Mouse (Mus musculus): ENCODE data around the gene Frmpd4. TPM values are rescaled to one million over a fixed set of nuclear protein-coding genes. Genes with fewer than 3 reads are reported as not detected.

The Frmpd4 gene
- polyA plus RNA-seq (2015; fragmentation: Nextera tagmentation; extraction: Ambion mirVana), result not detected in 2 replicates

- no peak within 1 kb of the TSS for H3K4me2 ChIP-seq
- DNase-seq (no peak), ATAC-seq (ENCODE audit: low read depth) (no peak)
- no peak within 1 kb of the TSS for H3K4me3 ChIP-seq (replicated peaks)
- no peaks in the 10 kb centered on the region for H3K4me1 ChIP-seq (replicated peaks)
- 64% methylated on average over 5 of the region's 5 CpGs for WGBS (ENCODE audit: insufficient replicate concordance)
- no peak within 1 kb of the TSS for H3K27ac ChIP-seq
- no peak within 1 kb of the TSS for H3K9ac ChIP-seq
- no peaks in the 10 kb centered on the region for H3K27me3 ChIP-seq
- H3K36me3 ChIP-seq, result no peaks in the 10 kb centered on the region
- no peaks in the 10 kb centered on the region for H3K9me3 ChIP-seq (replicated peaks)
Observed at GRCm38 (mm10) chrX:168577131-168577530, at the start of gene Frmpd4. Gene Frmpd4 (minus strand): TSS chrX:168577231.

GRCm38 (mm10) chrX:168595193-168595592 lies 18.2 kb upstream of the Frmpd4 start:
- no peak overlapping the region for H3K27ac ChIP-seq
- no peaks in the 10 kb centered on the region for H3K9me3 ChIP-seq (replicated peaks)
- H3K4me1 ChIP-seq (replicated peaks), result no peaks in the 10 kb centered on the region
- DNase-seq, result no peak
- no peak overlapping the region for H3K4me2 ChIP-seq
- H3K9ac ChIP-seq, result no peak overlapping the region
- no peak for ATAC-seq (ENCODE audit: low read depth)
- H3K36me3 ChIP-seq, result no peaks in the 10 kb centered on the region
- WGBS (ENCODE audit: insufficient replicate concordance), result 66% methylated on average over 5 of the region's 5 CpGs
- H3K27me3 ChIP-seq, result no peaks in the 10 kb centered on the region
- H3K4me3 ChIP-seq (replicated peaks), result no peak overlapping the region

- Histone ChIP-seq H3K4me2 (no peak overlapping the region), H3K9me3 (replicated peaks) (no peaks in the 10 kb centered on the region), H3K4me1 (replicated peaks) (no peaks in the 10 kb centered on the region), H3K4me3 (replicated peaks) (no peak overlapping the region), H3K27ac (no peak overlapping the region), H3K27me3 (no peaks in the 10 kb centered on the region), H3K36me3 (no peaks in the 10 kb centered on the region), H3K9ac (no peak overlapping the region)
- WGBS (ENCODE audit: insufficient replicate concordance), result 20% methylated on average over 1 of the region's 1 CpGs
- no peak for ATAC-seq (ENCODE audit: low read depth)
- DNase-seq, result no peak
Observed at GRCm38 (mm10) chrX:168584303-168584702, 7.3 kb upstream of the Frmpd4 start.

GRCm38 (mm10) chrX:168571808-168572207 lies 5.2 kb downstream of the Frmpd4 start:
- Histone ChIP-seq H3K4me3 (replicated peaks) (no peak overlapping the region), H3K9me3 (replicated peaks) (no peaks in the 10 kb centered on the region), H3K36me3 (no peaks in the 10 kb centered on the region), H3K4me2 (no peak overlapping the region), H3K27ac (no peak overlapping the region), H3K4me1 (replicated peaks) (no peaks in the 10 kb centered on the region), H3K27me3 (no peaks in the 10 kb centered on the region), H3K9ac (no peak overlapping the region)
- 32% methylated on average over 4 of the region's 4 CpGs for WGBS (ENCODE audit: insufficient replicate concordance)
- ATAC-seq (ENCODE audit: low read depth), result no peak
- no peak for DNase-seq

GRCm38 (mm10) chrX:168569231-168569630 lies 7.8 kb downstream of the Frmpd4 start:
- H3K4me3 ChIP-seq (replicated peaks), result no peak overlapping the region
- DNase-seq, result no peak

GRCm38 (mm10) chrX:168505254-168505653 lies 71.8 kb downstream of the Frmpd4 start:
- Histone ChIP-seq H3K4me3 (replicated peaks) (no peak overlapping the region), H3K4me1 (replicated peaks) (no peaks in the 10 kb centered on the region), H3K27me3 (no peaks in the 10 kb centered on the region), H3K9ac (no peak overlapping the region), H3K4me2 (no peak overlapping the region), H3K36me3 (no peaks in the 10 kb centered on the region), H3K27ac (no peak overlapping the region), H3K9me3 (replicated peaks) (no peaks in the 10 kb centered on the region)
- WGBS (ENCODE audit: insufficient replicate concordance), result 26% methylated on average over 1 of the region's 1 CpGs
- DNase-seq, result no peak
- no peak for ATAC-seq (ENCODE audit: low read depth)

More at GRCm38 (mm10) chrX:168569231-168569630, 7.8 kb downstream of the Frmpd4 start:
- Histone ChIP-seq H3K4me1 (replicated peaks) (no peaks in the 10 kb centered on the region), H3K36me3 (no peaks in the 10 kb centered on the region), H3K27ac (no peak overlapping the region), H3K9me3 (replicated peaks) (no peaks in the 10 kb centered on the region), H3K9ac (no peak overlapping the region), H3K27me3 (no peaks in the 10 kb centered on the region), H3K4me2 (no peak overlapping the region)
- WGBS (ENCODE audit: insufficient replicate concordance), result 59% methylated on average over 5 of the region's 5 CpGs
- ATAC-seq (ENCODE audit: low read depth), result no peak

GRCm38 (mm10) chrX:168455233-168455632 lies 121.8 kb downstream of the Frmpd4 start:
- 58% methylated on average over 2 of the region's 2 CpGs for WGBS (ENCODE audit: insufficient replicate concordance)
- DNase-seq (no peak), ATAC-seq (ENCODE audit: low read depth) (no peak)
- H3K4me3 ChIP-seq (replicated peaks), result no peak overlapping the region
- H3K27ac ChIP-seq, result no peak overlapping the region
- H3K4me2 ChIP-seq, result no peak overlapping the region
- H3K9ac ChIP-seq, result no peak overlapping the region
- no peaks in the 10 kb centered on the region for H3K9me3 ChIP-seq (replicated peaks)
- H3K4me1 ChIP-seq (replicated peaks), result no peaks in the 10 kb centered on the region
- no peaks in the 10 kb centered on the region for H3K27me3 ChIP-seq
- H3K36me3 ChIP-seq, result no peaks in the 10 kb centered on the region

GRCm38 (mm10) chrX:168431206-168431605 lies 145.8 kb downstream of the Frmpd4 start:
- no peaks in the 10 kb centered on the region for H3K9me3 ChIP-seq (replicated peaks)
- no peak overlapping the region for H3K9ac ChIP-seq
- no peak overlapping the region for H3K27ac ChIP-seq
- no peaks in the 10 kb centered on the region for H3K27me3 ChIP-seq
- WGBS (ENCODE audit: insufficient replicate concordance), result 63% methylated on average over 1 of the region's 1 CpGs
- no peak for DNase-seq
- H3K4me2 ChIP-seq, result no peak overlapping the region
- H3K36me3 ChIP-seq, result no peaks in the 10 kb centered on the region
- H3K4me3 ChIP-seq (replicated peaks), result no peak overlapping the region
- no peaks in the 10 kb centered on the region for H3K4me1 ChIP-seq (replicated peaks)
- no peak for ATAC-seq (ENCODE audit: low read depth)

- no peaks in the 10 kb centered on the region for H3K27me3 ChIP-seq
- no peak overlapping the region for H3K4me2 ChIP-seq
- H3K27ac ChIP-seq, result no peak overlapping the region
- no peak for ATAC-seq (ENCODE audit: low read depth)
- H3K4me3 ChIP-seq (replicated peaks), result no peak overlapping the region
- H3K9me3 ChIP-seq (replicated peaks), result no peaks in the 10 kb centered on the region
- 74% methylated on average over 4 of the region's 4 CpGs for WGBS (ENCODE audit: insufficient replicate concordance)
- DNase-seq, result no peak
- no peaks in the 10 kb centered on the region for H3K36me3 ChIP-seq
- no peak overlapping the region for H3K9ac ChIP-seq
- no peaks in the 10 kb centered on the region for H3K4me1 ChIP-seq (replicated peaks)
Observed at GRCm38 (mm10) chrX:168429814-168430213, 147.2 kb downstream of the Frmpd4 start.

- H3K9ac ChIP-seq, result no peak overlapping the region
- H3K4me2 ChIP-seq, result no peak overlapping the region
- WGBS (ENCODE audit: insufficient replicate concordance), result 19% methylated on average over 3 of the region's 3 CpGs
- no peaks in the 10 kb centered on the region for H3K36me3 ChIP-seq
- ATAC-seq (ENCODE audit: low read depth) (no peak), DNase-seq (no peak)
- no peaks in the 10 kb centered on the region for H3K4me1 ChIP-seq (replicated peaks)
- no peak overlapping the region for H3K4me3 ChIP-seq (replicated peaks)
- no peak overlapping the region for H3K27ac ChIP-seq
- no peaks in the 10 kb centered on the region for H3K9me3 ChIP-seq (replicated peaks)
- H3K27me3 ChIP-seq, result no peaks in the 10 kb centered on the region
Observed at GRCm38 (mm10) chrX:168415403-168415802, 161.6 kb downstream of the Frmpd4 start.

GRCm38 (mm10) chrX:168403512-168403911 lies 173.5 kb downstream of the Frmpd4 start:
- DNase-seq, result no peak
- no peaks in the 10 kb centered on the region for H3K27me3 ChIP-seq
- H3K9ac ChIP-seq, result no peak overlapping the region
- H3K27ac ChIP-seq, result no peak overlapping the region
- WGBS (ENCODE audit: insufficient replicate concordance), result 72% methylated on average over 2 of the region's 2 CpGs
- H3K4me1 ChIP-seq (replicated peaks), result no peaks in the 10 kb centered on the region
- H3K36me3 ChIP-seq, result no peaks in the 10 kb centered on the region
- no peak for ATAC-seq (ENCODE audit: low read depth)
- H3K4me3 ChIP-seq (replicated peaks), result no peak overlapping the region
- H3K4me2 ChIP-seq, result no peak overlapping the region
- no peaks in the 10 kb centered on the region for H3K9me3 ChIP-seq (replicated peaks)

GRCm38 (mm10) chrX:168350431-168350830 lies 226.6 kb downstream of the Frmpd4 start:
- Histone ChIP-seq H3K4me3 (replicated peaks) (no peak overlapping the region), H3K27me3 (no peaks in the 10 kb centered on the region), H3K27ac (no peak overlapping the region), H3K36me3 (no peaks in the 10 kb centered on the region), H3K9me3 (replicated peaks) (no peaks in the 10 kb centered on the region), H3K9ac (no peak overlapping the region), H3K4me2 (no peak overlapping the region), H3K4me1 (replicated peaks) (no peaks in the 10 kb centered on the region)
- DNase-seq (no peak), ATAC-seq (ENCODE audit: low read depth) (no peak)
- WGBS (ENCODE audit: insufficient replicate concordance), result 62% methylated on average over 2 of the region's 2 CpGs

Measured in liver, embryonic 13.5 days (tissue).